ENCODE assay signal across 11 mouse cellular contexts in genomic region chr7:46471054-46471737, GRCm38 (mm10).
"Had no signal": no experiment of that assay in that cellular context is flagged by ENCODE, and none has a peak within 500 bp of the region (broad histone marks: within the 10 kb centered on the region; RNA-seq: fewer than 3 reads in every experiment).

No protein-coding gene starts in this region.

- DNase-seq: kidney, adult 2 months; kidney, postnatal 14 days; left cerebral cortex, postnatal 4 days; lung, postnatal 4 days; midbrain, embryonic 14.5 days; thymus, postnatal 36 days had no signal

- H3K4me3 ChIP-seq: kidney, embryonic 15.5 days; limb, embryonic 13.5 days; liver, embryonic 12.5 days; neural tube, embryonic 12.5 days had no signal

- H3K4me1 ChIP-seq: neural tube, embryonic 12.5 days had no signal

- H3K4me2 ChIP-seq: kidney, embryonic 15.5 days; limb, embryonic 13.5 days; liver, embryonic 12.5 days; neural tube, embryonic 12.5 days had no signal

- H3K27ac ChIP-seq: kidney, embryonic 15.5 days; limb, embryonic 13.5 days; liver, embryonic 12.5 days; neural tube, embryonic 12.5 days had no signal

- H3K9me3 ChIP-seq: kidney, embryonic 15.5 days; limb, embryonic 13.5 days; liver, embryonic 12.5 days; neural tube, embryonic 12.5 days had no signal

- ATAC-seq: inflammation-experienced regulatory T-cells, adult 6 months; liver, embryonic 12.5 days had no signal

- H3K9ac ChIP-seq: kidney, embryonic 15.5 days; limb, embryonic 13.5 days; liver, embryonic 12.5 days; neural tube, embryonic 12.5 days had no signal

- H3K27me3 ChIP-seq: kidney, embryonic 15.5 days; limb, embryonic 13.5 days; liver, embryonic 12.5 days; neural tube, embryonic 12.5 days had no signal

- H3K36me3 ChIP-seq: kidney, embryonic 15.5 days; limb, embryonic 13.5 days; liver, embryonic 12.5 days; neural tube, embryonic 12.5 days had no signal
